Mouse (Mus musculus): Measurements from ENCODE around the gene Bid.
A peak's percentile ranks its signal among the peaks of the same experiment; 100 is the strongest.
"Not testable (repeated sequence)": the region's sequence is repeated elsewhere in the genome, so short reads cannot be mapped to it uniquely, and the experiment has no call there.

The Bid gene

GRCm38 (mm10) chr6:120903961-120904360 lies 12.7 kb downstream of the Bid start:
- DNase-seq (ENCODE audit: low spot score in 2 of 2), result no peak

DNA sequence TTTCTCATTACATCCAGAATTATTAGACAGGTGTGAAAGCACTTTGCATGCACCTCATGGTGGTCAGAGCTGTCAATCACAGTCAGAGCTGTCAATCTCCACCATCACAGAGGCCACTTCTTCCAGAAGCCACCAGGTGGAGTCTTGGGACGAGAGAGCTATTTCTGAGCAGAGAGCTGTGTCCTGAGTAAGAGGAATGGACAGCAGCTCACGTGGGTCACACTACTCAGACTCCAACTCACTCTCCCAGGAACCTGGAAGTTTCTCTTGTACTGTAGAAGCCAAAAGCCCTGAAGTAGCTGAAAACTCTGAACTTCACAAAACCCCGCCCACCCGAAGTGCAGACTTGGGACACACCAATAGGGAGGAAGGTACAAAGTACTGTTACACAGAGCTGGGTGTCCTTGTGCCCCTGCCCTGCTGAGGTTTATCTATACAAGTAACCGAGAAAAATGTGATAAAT lies 13.2 kb downstream of the Bid start:
- no peak for DNase-seq (ENCODE audit: low spot score in 2 of 2)

DNA sequence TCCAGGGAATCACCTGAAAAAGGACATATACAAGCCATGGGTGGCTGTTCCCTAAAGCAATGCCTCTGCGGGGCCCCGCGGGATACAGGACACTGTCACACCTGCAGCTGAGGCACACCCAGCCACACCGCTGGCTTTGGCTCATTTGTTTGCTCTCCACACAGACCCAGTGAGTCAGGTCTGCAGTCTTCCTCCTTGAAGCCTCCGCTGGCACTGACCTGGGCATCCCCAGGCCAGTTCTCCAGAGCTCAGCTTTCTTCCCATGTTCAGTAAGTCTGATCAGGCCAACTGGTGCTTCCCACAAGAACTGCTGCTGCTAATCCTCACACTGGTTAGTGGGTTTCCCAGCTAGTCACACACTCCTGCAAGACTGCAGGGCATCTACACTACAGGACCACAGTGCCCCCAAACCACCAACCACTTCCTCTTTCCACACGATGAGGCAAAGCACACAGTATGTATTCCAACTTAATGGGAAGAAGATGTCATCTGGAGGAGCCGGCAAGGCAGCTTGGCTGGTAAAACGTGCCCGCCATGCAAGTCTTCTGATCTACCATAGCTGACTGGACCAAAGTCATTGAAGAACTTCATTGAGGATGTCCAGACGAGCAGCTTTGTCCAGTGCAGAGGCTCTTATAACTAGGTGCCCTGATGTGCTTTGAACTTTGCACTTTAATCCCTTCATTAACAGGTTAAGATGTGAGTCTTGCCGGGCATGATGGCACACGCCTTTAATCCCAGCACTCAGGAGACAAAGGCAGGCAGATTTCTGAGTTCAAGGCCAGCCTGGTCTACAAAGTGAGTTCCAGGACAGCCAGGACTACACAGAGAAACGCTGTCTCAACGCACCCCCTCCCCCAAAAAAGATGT lies 14.6 kb downstream of the Bid start:
- DNase-seq (ENCODE audit: low spot score in 2 of 2), result peak in 1 of 2 experiments; percentile 14

- DNase-seq (ENCODE audit: low spot score in 2 of 2), result no peak
Observed at GRCm38 (mm10) chr6:120898188-120898833, 18.3 kb downstream of the Bid start.

DNA sequence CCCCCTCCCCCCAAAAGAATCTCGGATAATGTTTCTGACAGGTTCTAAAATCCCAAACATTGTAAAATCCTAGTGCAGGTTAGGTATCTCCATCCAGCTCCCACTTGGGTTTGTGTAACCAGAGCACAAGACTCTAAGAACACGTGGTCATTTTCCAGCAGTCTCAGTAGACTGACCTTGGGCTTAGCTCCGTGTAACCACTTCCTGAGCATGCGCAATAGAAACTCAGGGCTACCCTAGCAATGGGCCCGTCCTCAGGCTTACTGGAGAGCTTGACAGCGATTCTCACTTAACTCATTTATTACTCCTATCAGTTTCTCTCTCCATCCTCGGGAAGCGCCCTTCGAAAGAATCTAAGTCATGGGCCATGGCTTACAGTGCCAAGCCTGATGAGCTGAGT lies 22.1 kb downstream of the Bid start:
- DNase-seq (ENCODE audit: low spot score in 2 of 2), result no peak

- DNase-seq (ENCODE audit: low spot score in 2 of 2), result no peak
Observed at GRCm38 (mm10) chr6:120894089-120894488, 22.6 kb downstream of the Bid start.

GRCm38 (mm10) chr6:120886696-120887095 lies 30.0 kb downstream of the Bid start:
- DNase-seq (ENCODE audit: low spot score in 2 of 2), result no peak

- no peak for DNase-seq (ENCODE audit: low spot score in 2 of 2)
Observed at GRCm38 (mm10) chr6:120884436-120884835, 32.2 kb downstream of the Bid start.

DNA sequence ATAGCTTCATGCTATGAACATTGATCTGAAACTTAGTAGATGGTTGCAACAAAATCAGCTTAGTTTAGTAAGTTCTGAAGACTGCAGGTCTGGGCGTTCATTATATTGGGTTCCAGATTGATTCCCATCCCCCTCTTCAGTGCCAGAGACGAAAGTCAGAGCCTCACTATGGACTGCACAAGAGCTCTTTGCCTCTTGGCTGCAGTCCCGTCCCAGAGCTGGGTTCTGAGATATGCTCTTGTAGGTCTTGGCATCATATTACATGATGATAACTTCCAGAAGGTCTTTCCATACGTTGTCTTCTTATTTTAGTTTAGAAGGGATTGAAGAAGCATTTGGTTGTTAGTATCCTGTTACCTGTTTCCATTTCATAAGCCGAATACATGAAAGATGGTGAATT lies 37.6 kb downstream of the Bid start:
- no peak for DNase-seq (ENCODE audit: low spot score in 2 of 2)

GRCm38 (mm10) chr6:120873874-120874273 lies 42.8 kb downstream of the Bid start:
- no peak for DNase-seq (ENCODE audit: low spot score in 2 of 2)

DNA sequence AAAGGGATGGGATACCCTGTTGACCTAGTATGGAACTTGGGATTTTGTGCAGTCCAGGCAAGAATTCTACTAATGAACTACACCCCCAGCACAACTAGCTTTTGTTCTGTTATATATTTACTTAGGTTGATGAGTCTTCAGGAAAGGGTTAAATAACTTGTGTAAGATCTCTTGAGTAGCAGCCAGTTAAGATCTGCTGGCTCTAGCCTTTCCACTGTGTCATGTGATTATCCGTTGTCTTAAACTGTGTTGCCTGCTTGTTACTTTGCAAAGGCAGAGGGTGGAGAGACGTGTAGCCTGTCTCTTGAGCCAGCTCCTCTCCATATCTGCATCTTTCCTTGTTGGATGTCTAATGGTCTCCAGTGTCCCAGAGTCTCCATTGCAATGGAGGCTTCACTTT lies 45.4 kb downstream of the Bid start:
- DNase-seq (ENCODE audit: low spot score in 2 of 2), result no peak

DNA sequence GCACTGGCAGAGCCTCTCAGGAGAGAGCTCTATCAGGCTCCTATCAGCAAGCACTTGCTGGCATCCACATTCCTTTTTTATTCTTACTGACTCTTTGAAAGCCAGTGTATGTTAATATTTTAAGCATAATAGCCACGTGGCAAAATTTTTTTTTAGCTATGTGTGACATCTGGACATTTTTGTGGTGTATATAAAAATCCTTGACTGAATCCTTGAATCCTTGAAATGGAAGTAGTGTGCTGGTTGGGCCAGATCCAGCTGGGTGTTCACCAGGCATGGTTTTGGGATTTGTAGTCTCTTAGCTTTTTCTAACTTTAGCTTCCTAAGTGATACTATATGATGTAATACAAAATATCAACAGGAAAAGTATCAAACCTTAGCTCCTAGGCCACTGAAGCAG lies 47.8 kb downstream of the Bid start:
- no peak for DNase-seq (ENCODE audit: low spot score in 2 of 2)

DNA sequence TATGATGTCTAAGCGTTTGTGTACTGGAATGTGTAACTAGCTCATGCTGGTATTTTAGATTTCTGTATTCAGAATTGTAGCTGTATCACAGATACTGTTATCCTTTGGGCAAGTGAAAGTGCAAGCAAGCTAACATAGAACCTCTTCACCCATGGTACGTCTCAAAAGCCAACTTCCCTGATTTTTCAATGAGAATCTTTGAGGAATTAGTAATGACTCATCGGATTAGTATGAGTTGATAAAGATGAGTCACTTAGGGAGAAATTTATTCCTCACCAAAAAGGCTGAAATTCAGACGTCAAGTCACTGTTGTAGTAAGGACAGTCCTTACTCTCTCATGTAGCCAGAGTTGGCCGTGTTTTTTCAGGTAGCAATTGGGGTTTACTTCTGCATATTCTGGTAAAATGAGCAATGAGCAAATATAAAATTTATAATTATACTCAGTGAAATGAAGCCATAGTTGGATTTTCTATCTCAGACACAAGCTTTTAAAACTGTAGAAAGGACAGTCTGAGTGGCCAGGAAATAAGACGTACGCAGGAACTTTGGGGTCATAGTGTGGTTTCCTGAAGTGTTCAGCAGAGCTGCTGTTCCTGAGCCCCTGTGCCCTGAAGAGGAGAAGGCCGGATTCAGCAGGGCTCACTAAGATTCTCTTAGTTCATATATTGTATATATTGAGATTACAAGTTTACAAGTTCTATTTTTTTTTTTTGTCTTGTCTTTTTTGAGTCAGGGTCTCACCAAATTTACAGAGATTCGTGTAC lies 50.4 kb downstream of the Bid start:
- DNase-seq (ENCODE audit: low spot score in 2 of 2), result no peak

DNA sequence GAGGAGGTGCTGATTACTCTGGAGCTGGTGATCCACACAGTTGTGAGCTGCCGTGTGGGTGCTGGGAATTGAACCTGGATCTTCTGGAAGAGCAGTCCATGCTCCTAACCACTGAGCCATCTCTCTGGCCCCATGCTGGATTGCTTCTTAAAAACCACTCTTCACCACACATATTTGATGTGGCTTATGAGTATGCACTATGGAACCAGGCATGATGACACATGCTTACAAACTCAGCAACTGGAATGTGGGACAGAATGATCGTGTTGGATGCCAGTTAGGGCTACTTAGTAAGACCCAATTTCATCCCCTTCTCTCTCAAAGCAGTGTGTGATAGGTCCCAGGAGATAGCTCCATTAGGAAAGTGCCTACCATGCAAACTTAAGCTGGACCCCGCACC lies 56.6 kb downstream of the Bid start:
- no peak for DNase-seq (ENCODE audit: low spot score in 2 of 2)

- no peak for DNase-seq (ENCODE audit: low spot score in 2 of 2)
Observed at GRCm38 (mm10) chr6:120858217-120858711, 58.4 kb downstream of the Bid start.

GRCm38 (mm10) chr6:120854413-120854812 lies 62.2 kb downstream of the Bid start:
- no peak for DNase-seq (ENCODE audit: low spot score in 2 of 2)

DNA sequence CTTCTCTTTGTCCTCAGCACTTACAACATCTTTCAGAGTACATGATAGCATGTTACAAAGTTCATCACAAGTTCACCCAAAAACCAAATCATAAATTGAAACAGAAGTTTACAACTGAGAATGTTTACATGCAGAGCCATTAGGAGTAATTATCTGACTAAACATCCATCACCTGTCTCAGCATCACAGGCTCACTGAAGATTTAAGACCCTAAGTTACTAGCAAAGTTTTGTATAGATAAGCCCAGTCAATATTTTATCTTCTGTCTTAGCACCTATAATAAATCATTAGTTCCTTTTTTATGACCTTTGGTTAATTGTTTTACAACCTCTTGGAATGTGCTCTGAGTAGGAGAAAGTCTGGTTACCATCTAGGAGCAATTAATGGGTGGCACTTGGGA lies 65.9 kb downstream of the Bid start:
- not testable (repeated sequence) for DNase-seq (ENCODE audit: low spot score in 2 of 2)

Measured in urinary bladder, adult 18-20 months (tissue).